Mouse (Mus musculus) frontal cortex, postnatal 14 days (tissue): ENCODE measurements around the gene Sik2.

Experiments used
- DNase-seq, 2 experiments: peaks; one replicate each; pipeline ENCODE4 v3.0.0; 2022; ENCODE audit warnings: low spot score in 2 of 2

Gene Sik2

DNA sequence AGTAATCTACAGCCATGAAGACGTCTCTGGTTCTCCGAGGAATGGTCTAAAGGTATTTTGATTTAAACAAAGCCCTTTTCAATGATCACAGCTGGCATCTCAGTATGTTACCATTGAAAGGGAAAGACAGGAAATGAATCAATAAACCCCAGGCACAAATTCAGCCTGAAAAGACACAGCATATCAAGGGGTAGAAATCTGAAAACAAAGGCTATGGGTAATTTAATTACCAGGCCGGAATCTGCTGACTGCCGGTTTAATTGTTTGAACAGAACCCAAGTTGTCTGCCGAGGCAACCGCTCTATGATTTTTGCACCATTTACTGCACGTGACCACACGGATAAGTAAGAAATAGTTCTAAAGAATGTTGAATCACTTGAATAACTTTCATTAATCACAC is 22.8 kb downstream of the Sik2 start:
- no peak for DNase-seq

DNA sequence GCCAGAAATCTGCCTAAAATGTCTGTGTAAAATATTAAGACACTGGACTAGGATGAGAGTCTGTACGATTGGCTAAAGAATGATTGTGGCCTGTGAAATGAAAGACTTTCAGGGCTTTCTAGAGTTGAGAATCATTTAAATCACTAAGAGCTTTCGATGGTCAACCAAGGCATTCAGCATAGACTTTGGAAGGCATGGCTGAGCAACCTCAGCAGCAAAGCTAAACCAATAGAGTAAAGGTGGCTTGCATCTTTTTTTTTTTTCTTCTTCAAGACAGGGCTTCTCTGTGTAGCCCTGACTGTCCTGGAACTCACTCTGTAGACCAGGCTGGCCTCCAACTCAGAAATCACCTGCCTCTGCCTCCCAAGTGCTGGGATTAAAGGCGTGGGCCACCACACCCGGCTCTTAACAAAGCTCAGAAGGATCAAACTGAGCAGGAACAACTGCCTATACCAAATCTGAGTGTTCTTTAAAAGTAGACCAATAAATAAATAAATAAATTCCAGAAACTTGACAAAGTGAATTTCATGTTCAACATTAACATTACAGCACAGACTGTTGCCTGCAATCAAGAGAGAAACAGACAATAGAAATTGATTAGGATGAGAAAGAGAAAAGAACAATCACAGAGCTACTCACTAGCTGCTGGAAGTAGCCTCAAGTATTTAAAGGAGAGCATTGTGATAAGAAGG is 27.2 kb downstream of the Sik2 start:
- no peak for DNase-seq

DNA sequence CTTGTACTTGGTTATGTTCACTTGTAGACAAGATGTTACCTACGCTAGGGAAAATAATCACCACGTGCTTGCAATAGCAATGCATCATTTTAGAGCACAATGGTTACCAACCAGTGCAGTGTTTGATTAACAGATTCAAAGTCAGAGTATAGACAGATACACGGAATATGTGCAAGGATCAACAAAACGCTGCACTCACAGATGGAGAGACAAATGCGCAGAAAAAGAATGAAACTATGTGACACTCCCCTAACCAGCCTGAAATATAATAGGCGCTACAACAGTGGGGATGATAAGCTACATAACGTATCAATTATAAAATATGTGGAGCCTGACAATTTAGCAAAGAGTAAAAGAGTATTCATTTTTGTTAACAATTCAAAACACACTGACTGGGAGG is 34.2 kb downstream of the Sik2 start:
- no peak for DNase-seq

DNA sequence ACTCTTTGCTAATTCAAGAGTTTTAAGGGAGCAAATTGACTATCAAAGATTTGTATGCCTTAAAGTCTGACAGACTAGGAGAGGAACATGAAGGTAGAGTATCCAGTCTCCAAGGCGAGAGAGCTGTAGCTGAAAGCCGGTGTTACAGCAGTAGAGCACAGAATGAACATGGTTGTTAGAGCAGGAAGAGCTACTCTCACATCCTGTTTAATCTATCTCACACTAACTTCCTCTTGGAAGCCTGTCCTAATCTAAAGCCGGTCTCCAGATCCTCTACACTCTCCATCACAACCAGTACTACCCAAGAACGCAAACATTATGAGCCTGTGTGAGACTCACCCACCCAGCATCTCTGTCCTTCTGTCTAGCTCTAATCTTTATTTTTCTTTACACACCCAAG is 38.5 kb downstream of the Sik2 start:
- no peak for DNase-seq

DNA sequence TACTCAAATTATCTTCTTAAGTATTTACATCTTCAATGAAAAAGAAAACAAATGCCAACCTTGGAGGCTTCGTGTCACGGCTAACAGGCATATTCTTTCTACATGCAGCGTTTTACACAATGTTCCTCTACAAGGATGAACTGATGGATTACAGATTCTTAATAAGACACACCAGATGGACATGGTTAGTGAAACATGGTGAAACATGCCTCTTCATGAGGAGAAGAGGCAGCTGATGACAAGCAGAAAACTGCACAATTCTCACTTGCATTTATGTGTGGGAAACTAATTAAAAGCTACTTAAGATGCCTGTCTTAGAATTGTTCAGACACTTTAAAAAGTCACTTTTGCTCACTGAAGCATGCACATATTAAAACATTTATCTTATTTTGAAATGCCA is 39.6 kb downstream of the Sik2 start:
- no peak for DNase-seq

DNA sequence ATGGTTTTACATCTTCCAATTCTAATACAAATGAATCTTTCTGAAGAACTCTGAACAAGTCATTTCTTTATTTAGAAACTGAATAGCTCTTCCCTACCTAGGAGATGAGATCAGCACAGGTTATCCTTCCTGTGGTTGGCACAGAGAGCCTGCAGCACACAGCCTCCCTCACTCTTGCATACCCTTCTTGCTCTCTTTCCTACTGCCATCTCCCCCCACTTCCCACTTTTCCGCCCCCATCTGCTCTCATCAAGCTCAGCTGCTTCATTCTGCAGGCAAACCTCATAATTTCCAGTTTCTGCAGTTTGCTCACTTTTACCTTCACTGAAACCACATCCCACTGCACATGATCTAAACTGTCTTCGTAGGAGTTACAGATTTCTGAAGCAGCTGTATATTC is 42.6 kb downstream of the Sik2 start:
- DNase-seq = peak in 1 of 2 experiments; percentile 22

DNA sequence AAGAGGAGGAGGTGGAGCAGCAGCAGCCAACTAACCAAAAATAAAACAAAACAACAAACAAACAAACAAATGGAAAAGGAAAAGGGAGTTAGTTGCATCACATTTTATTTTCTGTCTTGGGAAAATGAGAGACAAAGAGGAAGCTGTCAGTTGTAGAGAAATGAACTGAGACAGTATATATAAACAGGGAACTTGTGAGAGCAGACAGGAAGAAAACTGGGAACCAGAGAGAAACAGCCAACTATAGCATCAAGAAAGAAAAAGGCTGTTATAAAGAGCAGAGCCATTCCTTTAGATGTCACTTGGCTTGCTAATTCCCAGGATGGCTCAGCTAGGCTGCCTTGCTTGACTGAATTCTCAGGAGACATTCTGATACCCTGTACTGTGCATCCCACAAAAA is 43.5 kb downstream of the Sik2 start:
- no peak for DNase-seq

DNA sequence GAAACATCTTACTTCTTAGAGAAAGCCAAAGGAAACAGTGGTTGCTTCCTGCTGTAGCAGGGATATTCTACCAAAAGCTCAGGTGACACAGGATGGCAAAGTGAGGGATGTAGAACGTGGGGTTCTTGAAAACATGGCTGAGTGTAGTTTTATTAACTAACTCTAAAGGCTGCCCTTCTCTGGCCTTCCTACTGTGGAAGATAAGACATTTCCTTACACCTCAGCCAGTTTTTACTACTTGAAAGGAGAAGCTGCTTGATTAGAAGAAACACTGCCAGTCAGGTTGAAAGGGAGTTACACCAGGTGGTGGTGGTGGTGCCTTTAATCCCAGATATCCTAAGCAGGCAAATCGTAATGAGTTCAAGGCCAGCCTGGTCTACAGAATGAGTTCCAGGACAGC is 44.0 kb downstream of the Sik2 start:
- no peak for DNase-seq

DNA sequence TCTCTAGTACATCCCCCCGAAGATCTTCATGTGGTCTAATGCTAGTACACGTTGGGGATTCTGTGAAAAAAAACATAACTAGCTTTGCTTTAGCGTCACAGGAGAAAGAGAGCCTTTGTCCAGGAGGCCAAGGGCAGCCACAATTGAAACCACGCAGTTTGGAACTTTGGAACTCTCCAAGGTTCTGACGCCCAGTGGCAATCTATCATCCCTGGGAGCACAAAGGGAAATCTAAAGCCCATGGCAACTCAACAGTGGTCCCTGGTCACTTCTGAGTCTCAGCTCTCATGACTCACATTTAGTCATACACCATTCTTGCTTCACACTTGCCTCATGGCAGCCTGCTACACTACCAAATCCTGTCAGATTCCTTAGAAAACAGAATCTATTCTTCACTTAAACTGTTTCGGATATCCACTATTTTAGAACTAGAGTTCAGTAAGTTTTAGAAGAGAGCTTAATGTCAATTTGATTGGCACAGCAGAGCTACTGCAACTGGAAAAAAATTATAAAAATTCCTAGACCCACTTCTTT is 50.9 kb downstream of the Sik2 start:
- DNase-seq = no peak

DNA sequence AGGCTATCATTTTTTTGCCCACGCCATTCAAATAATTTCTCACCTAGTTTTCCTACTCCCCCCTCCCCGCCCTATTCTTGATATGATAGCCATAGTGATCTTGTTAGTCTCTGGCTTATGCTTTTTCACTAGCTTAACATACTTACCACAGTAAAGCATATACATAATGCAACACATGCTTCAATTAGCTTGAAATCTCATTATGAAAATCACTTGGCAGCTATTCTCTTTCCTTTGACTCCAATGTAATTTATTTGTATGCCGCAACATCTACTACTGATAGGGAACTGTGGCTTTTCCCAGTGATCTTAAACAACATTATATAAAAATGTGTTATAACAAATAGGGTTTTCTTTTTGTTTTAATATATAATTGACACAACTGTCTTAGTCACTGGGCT is 53.7 kb downstream of the Sik2 start:
- no peak for DNase-seq

DNA sequence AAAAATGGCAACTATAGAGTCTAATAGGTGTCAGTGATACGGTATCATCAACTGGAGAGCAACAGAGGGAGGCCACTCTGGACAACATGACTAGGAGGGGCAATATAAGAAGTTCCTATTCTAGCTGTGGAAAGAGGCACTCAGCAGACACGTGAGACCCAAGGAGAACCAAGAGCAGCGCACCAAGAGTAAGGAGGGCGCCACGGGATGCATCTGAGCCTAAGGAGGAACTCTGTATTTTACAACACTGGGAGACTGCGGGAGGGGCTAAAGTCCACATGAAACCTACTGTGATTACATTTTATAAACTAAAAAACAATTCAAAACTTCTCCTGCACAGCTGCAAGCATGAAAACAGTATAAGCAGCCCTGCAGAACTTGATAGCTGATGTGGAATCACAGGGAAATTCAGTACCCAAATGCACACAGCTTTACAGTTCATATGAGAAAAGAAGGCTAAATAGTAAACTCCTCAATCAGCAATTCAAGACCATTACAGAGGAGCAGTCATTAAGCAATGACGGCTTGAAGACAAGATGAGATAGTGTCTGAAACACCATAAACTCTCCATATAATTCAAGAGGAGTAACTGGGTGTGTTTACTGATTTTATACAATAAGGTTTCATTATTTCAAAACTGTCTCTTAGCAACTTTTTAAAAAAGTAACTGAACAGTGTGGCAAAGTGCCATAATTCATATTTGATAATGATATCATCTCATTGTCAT is 60.6 kb downstream of the Sik2 start:
- DNase-seq = no peak

DNA sequence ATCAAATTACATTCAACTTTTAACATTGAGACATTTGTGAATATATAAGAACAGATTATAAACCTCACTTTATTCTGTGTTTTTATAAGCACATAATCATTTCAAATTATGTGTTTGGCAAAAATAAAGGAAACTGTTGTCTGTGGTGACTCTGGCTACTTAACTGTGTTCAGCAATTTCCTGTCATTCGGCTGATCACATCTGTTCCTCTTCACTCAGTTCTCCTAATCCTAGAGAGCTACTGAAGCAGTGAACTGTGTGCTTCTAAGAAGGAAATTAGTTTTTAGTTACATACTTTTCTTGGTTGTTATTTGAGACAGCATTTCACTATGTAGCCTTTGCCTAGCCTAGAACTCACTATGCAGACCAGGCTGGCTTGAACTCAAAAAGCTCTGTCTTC is 62.5 kb downstream of the Sik2 start:
- no peak for DNase-seq

DNA sequence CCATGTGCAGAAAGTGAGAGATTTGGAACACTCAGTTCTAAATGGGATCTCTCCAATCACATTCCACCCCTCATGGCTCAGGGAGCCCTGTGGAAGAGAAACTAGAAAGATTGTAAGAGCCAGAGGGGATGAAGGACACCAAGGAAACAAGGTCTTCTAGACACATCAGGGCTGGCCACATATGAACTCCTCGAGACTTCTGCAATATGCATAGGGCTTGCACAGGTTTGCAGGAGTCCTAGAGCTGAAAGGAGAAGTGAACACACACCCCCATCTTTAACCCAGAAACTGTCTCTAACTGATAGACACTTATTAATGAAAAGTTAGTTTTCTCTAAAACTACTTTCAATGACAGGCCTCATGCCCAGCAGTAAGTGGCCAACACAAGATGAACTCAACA is 64.0 kb downstream of the Sik2 start:
- DNase-seq = no peak

DNA sequence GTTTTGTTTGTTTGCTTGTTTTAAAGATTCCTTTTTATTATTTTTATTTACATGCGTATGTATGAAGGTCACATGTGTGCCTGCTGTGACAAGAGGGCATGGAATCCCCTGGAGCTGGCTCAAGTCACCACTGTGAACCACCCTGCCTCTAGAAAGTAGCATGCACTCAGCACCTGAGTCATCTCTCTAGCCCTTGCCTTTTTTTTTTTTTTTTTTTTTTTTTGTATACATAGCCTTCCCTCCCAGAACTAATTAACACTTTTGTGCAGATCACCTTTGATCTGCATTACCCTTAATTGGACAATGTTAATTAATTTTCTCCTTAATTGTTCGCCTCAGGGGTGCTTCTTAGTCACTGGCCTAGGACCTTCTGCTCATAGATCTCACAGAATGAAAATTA is 66.2 kb downstream of the Sik2 start:
- DNase-seq = no peak

DNA sequence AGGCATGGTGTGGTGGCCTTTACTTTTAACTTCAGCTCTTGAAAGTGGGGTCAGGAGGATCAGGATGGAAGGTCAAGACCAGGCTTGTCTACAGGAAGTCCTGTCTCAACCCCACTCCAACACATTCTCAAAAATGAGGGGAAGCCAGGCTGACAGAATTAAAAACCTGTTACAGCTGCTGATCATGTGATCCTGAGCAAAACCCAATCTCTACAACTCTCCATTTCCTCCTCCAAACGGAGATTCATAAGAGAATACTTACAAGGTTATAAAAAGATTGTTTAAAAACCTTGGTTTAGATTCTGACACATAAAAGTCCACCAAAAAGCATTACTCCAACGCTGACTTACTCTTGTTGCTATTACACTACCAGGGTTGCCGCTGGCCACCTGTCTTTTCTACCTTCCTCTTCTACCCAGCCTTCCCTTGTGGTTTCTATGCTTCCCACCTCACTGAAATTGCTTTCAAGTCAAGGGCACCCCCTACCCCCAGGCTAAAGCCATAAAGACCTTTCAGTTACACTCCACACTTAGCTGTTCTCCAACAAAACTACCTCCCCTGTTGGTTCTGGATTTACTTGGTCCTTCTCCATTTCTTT is 67.0 kb downstream of the Sik2 start:
- DNase-seq = no peak

DNA sequence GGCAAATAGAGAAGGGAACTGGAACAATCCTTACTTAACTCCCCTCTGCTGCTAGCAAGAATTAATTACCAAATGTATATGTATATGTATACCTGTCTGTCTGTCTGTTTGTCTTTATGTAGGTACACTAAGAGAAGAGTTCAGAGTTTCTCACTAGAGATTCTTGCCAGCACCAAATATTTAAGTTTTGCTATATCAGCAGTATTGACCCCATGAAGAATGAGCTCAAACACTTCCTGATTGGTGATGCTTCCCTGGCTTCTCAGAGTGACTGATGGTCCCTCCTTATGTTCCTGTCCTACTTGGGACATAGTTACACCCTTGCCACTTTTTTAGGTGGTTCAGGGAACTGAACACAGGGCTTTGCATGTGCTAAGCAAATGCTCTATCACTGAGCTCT is 78.9 kb downstream of the Sik2 start:
- no peak for DNase-seq

DNA sequence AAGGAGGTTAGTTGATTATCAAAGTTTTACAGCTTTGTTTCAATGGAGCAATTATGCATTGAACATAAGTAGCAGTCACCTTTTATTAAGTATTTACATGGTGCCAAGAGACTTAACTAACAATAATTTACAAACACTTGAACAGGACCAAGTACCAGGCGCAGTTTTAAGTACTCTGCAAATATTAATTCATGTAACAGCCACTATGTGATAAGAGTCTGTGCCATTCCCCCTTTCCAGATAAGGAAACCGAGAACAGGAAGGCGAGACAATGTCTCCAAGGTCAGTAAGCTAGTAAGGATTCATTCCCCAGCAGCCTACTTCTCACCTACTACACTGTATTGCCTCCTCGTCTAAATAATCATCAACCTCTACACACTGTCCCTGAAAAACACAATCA is 83.1 kb downstream of the Sik2 start:
- DNase-seq = no peak

DNA sequence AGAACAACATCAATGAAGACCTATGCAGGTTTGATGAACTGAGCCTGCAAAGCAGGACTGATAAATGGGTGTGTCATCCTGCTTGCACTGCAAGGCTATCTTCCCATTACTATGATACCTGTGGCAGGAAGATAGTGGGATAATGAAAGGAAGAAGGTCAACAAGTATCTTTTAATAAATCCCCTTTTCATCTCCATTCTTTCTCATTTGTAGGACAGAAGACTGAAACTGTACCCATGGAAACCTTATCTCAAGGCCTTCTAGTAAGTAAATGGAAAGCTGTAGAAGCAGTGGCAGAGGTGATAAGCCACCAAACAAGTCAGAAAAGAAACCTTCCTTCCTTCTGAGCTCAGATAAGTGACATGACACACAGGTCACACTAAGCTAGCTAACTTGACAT is 84.4 kb downstream of the Sik2 start:
- no peak for DNase-seq

DNA sequence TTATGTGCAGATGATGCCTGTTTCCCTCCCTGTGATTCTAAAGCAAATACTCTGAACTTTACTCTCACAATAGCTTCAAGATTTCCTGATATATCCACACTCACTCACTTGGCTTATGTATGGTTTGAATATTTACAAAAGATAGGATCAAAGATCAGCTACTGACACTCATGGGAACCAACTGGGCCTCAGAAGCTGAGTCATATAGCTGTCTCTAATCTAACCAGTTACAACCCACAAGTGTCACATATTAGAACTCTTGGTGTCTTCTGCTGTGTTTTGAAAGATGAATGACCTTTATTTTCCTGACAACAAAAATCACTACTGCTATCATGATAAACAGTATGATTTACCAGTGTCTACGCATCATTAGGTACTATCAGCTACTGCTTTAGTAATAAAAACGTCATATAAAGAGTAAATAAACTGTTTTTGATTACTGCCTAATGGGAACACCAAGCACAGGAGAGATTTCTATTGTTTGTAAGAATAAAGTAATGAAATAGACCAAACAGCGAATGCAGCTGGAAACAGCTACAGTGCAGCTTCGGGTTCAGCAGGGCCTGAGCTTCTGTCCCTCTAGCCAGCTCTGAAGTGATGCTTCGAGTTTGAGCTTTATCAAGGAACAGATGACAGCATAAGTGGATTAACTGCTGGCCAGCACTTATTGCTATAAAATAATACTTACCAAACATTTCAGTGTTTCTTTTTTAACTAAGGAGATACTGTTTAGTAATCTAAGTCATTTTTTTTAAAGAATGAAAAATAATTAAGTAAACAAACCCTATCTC is 86.3 kb downstream of the Sik2 start:
- DNase-seq = no peak

DNA sequence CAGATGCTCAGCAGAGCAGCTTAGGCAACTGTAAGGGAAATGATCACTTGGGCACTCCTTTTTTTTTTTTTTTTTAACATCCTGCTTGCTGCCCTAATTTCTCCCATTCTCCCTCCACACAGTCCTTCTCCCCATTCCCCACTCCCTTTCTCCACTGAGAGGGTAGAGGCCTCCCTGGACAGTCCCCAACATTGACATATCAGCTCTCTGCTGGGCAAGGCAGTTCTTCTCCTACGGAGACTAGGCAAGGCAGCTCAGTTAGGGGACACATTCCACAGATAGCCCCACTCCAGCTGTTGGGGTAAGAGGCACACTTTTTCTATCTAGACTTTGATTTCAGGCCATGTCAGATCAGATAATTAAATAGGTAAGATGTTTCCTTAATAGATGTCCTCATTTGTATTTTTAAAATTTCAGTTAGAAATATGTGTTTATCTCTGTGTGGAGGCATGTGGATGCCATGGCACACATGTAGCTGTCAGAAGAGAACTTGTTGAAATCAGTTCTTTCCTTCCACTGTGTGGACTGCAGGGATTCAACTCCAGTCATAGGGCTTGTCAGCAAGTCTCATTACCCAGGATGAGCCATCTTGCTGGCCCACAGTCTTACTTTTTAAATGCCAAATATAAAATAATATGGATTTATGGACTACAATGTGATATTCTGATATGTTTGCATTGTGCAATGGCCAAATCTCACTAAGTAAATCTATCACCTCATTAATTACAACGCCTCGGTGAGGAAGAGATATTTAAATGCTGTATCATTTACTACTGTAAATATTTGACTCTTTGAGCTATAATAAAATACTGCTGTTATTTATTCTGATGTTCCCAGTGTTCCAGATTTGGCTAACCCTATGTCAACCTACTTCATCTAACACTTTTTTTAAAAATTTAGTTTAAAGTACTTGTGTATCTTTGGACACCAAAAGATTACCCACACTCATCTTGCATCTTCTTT is 87.7 kb downstream of the Sik2 start:
- no peak for DNase-seq

DNA sequence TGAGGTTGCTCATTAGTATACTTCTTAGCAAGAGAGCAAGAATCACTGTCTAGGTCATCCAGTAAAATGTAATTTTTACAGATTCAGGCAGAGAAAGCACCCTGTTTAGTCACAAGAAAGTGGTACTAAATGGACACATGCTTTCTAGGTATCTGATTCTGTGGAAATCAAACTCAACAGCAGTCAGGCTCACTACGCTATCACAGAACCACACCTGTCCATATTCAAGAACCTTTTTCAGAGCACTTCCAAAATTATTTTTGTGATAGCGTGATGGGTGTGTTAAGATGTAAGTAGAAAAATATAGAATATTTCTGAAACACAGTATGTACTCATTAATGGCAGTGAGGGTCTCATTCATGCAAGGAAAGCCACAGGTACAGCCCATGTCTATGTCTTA is 89.3 kb downstream of the Sik2 start:
- no peak for DNase-seq
